Mouse (Mus musculus) ES-Bruce4 (cell line): ENCODE measurements around the gene Magea10. TPM values are rescaled to one million over a fixed set of nuclear protein-coding genes. Genes with fewer than 3 reads are reported as not detected.

ENCODE experiments used
- H3K27ac ChIP-seq: 2 replicates; pipeline ENCODE4 v1.5.1; 2012; ENCODE audit warnings: low read length, inconsistent platforms; ENCODE audit not compliant: insufficient read depth
- H3K27me3 ChIP-seq: 2 replicates; pipeline ENCODE4 v1.6.1; 2012; ENCODE audit warnings: mild to moderate bottlenecking, low read length, inconsistent platforms; ENCODE audit not compliant: control insufficient read depth, poor library complexity, insufficient read depth, severe bottlenecking
- H3K36me3 ChIP-seq: 2 replicates; pipeline ENCODE4 v1.6.1; 2012; ENCODE audit warnings: inconsistent platforms, mild to moderate bottlenecking, low read length, moderate library complexity; ENCODE audit not compliant: control insufficient read depth, poor library complexity, insufficient read depth, severe bottlenecking
- H3K4me1 ChIP-seq: one replicate; pipeline ENCODE4 v1.8.1; 2011; ENCODE audit warnings: low read length; ENCODE audit not compliant: control insufficient read depth, insufficient read depth
- H3K4me3 ChIP-seq: 2 replicates; pipeline ENCODE4 v1.5.1; 2011; ENCODE audit warnings: low read depth, mild to moderate bottlenecking, low read length
- H3K9ac ChIP-seq: 2 replicates; pipeline ENCODE4 v1.6.1; 2012; ENCODE audit warnings: low read depth, mild to moderate bottlenecking, inconsistent platforms; ENCODE audit not compliant: poor library complexity, severe bottlenecking
- H3K9me3 ChIP-seq: replicated peaks from 2 replicates; pipeline ENCODE4 v1.6.1; 2012; ENCODE audit warnings: mild to moderate bottlenecking, low read length, inconsistent platforms; ENCODE audit not compliant: control insufficient read depth, poor library complexity, insufficient read depth, severe bottlenecking
- CTCF ChIP-seq: IDR thresholded peaks from one replicate; pipeline ENCODE4 v1.8.1; 2011; ENCODE audit warnings: low read depth, low read length
- EP300 ChIP-seq: IDR thresholded peaks from 2 replicates; pipeline ENCODE4 v1.6.1; 2011; ENCODE audit warnings: low read depth, low read length; ENCODE audit not compliant: insufficient read depth
- POLR2A ChIP-seq: IDR thresholded peaks from one replicate; pipeline ENCODE4 v1.8.1; 2011; ENCODE audit warnings: low read length; ENCODE audit not compliant: insufficient read depth
- polyA plus RNA-seq: library from polyadenylated mRNA; stranded (reverse); fragments of >200 nt; gene quantifications from 2 replicates; pipeline ENCODE4 v1.2.4, GENCODE M21; 2011; ENCODE audit warnings: low read depth; ENCODE audit not compliant: missing spikeins, insufficient read depth, insufficient read length

Gene Magea10
- not detected in 2 replicates for polyA plus RNA-seq

- no peaks in the 10 kb centered on the region for H3K36me3 ChIP-seq
- TF ChIP-seq POLR2A (no peak), CTCF (no peak), EP300 (no peak)
- no peak within 1 kb of the TSS for H3K4me3 ChIP-seq
- no peaks in the 10 kb centered on the region for H3K4me1 ChIP-seq
- no peaks in the 10 kb centered on the region for H3K9me3 ChIP-seq
- H3K27me3 ChIP-seq, result no peaks in the 10 kb centered on the region
- H3K27ac ChIP-seq, result no peak within 1 kb of the TSS
- no peak within 1 kb of the TSS for H3K9ac ChIP-seq
Observed at GRCm38 (mm10) chrX:72386758-72387157, at the start of gene Magea10. Magea10 (minus strand) TSS chrX:72386858.

- Histone ChIP-seq H3K9me3 (no peaks in the 10 kb centered on the region), H3K4me3 (no peak overlapping the region), H3K9ac (no peak overlapping the region), H3K27ac (no peak overlapping the region), H3K27me3 (no peaks in the 10 kb centered on the region), H3K4me1 (no peaks in the 10 kb centered on the region), H3K36me3 (no peaks in the 10 kb centered on the region)
- TF ChIP-seq EP300 (no peak), POLR2A (no peak), CTCF (no peak)
Observed at GRCm38 (mm10) chrX:72381972-72382371, 4.7 kb downstream of the Magea10 start.

Other genes with a start within 250 kb of the Magea10 start
- gene Magea4, start 164.8 kb downstream of the Magea10 start, polyA plus RNA-seq, result not detected in 2 replicates
- gene Gabre, start 112.1 kb downstream of the Magea10 start, polyA plus RNA-seq, result 6.9 and 7.9 TPM in 2 replicates